Mouse (Mus musculus) left cerebral cortex, adult 2 months (tissue): ENCODE data around the gene Pla2g3. TPM values are rescaled to one million over a fixed set of nuclear protein-coding genes. Genes with fewer than 3 reads are reported as not detected.
A peak's percentile ranks its signal among the peaks of the same experiment; 100 is the strongest.

ENCODE experiments used
- DNase-seq, 2 experiments: peaks; one replicate each; pipeline ENCODE4 v3.0.0; 2021 to 2022; ENCODE audit warnings: low spot score in 2 of 2, mixed read lengths in 1 of 2; ENCODE audit errors: extremely low spot score in 1 of 2
- H3K27ac ChIP-seq: fragments of 200-600 bp; 2 replicates; pipeline ENCODE4 v1.8.1; 2022
- H3K4me3 ChIP-seq: fragments of 200-600 bp; 2 replicates; pipeline ENCODE4 v1.8.1; 2022
- CTCF ChIP-seq: fragments of 200-600 bp; IDR thresholded peaks from 2 replicates; pipeline ENCODE4 v1.8.1; 2022; ENCODE audit warnings: antibody characterized with exemption, mild to moderate bottlenecking, moderate library complexity
- intact Hi-C: fragments of 180-260 bp; cut with DNase I; formaldehyde crosslinking; loops from one replicate; pipeline ENCODE4 v1.15.1; 2025
- total RNA-seq, 2 experiments: library from RNA; stranded (reverse); gene quantifications; 2 replicates each; pipeline ENCODE4 v1.2.3; 2021

The Pla2g3 gene
- total RNA-seq, 2 experiments from 2014 or later, result 3.8 to 4.1 TPM

- no peak for TF ChIP-seq CTCF
These were observed 7.4 kb downstream of the Pla2g3 start for GRCm38 (mm10) chr11:3495496-3495895.

GRCm38 (mm10) chr11:3496756-3497155 is 8.7 kb downstream of the Pla2g3 start:
- H3K4me3 ChIP-seq, result no peak overlapping the region
- TF ChIP-seq CTCF, result no peak
- H3K27ac ChIP-seq, result no peak overlapping the region
- DNase-seq, result no peak
- intact Hi-C loops, result no loop called here

More at GRCm38 (mm10) chr11:3495496-3495895, 7.4 kb downstream of the Pla2g3 start:
- H3K27ac ChIP-seq, result no peak overlapping the region
- intact Hi-C loops, result no loop called here
- DNase-seq, result no peak
- no peak overlapping the region for H3K4me3 ChIP-seq

GRCm38 (mm10) chr11:3497296-3497695 is 9.2 kb downstream of the Pla2g3 start:
- intact Hi-C loops, result no loop called here
- Histone ChIP-seq H3K4me3 (no peak overlapping the region), H3K27ac (no peak overlapping the region)
- no peak for TF ChIP-seq CTCF
- no peak for DNase-seq

GRCm38 (mm10) chr11:3502057-3502456 is 14.0 kb downstream of the Pla2g3 start:
- no peak overlapping the region for H3K27ac ChIP-seq
- TF ChIP-seq CTCF, result no peak
- DNase-seq, result no peak
- H3K4me3 ChIP-seq, result no peak overlapping the region
- intact Hi-C loops, result no loop called here

- DNase-seq, result no peak
These were observed 14.5 kb downstream of the Pla2g3 start for GRCm38 (mm10) chr11:3502459-3503072.

GRCm38 (mm10) chr11:3503755-3504693 is 15.9 kb downstream of the Pla2g3 start:
- intact Hi-C loops, result no loop called here
- no peak for TF ChIP-seq CTCF
- Histone ChIP-seq H3K27ac (peak overlapping the region; percentile 80), H3K4me3 (peak overlapping the region; percentile 79)
- no peak for DNase-seq

More at GRCm38 (mm10) chr11:3502459-3503072, 14.5 kb downstream of the Pla2g3 start:
- intact Hi-C loops, result no loop called here
- no peak overlapping the region for H3K4me3 ChIP-seq
- no peak for TF ChIP-seq CTCF
- H3K27ac ChIP-seq, result no peak overlapping the region

- Histone ChIP-seq H3K4me3 (no peak overlapping the region), H3K27ac (no peak overlapping the region)
- DNase-seq, result no peak
- intact Hi-C loops, result no loop called here
- TF ChIP-seq CTCF, result no peak
These were observed 20.1 kb downstream of the Pla2g3 start for GRCm38 (mm10) chr11:3508226-3508625.

GRCm38 (mm10) chr11:3509181-3510085 is 21.3 kb downstream of the Pla2g3 start:
- DNase-seq, result no peak
- no peak overlapping the region for H3K4me3 ChIP-seq
- H3K27ac ChIP-seq, result no peak overlapping the region; the same call in 1 of the 2 replicates
- no peak for TF ChIP-seq CTCF
- intact Hi-C loops, result no loop called here

DNA sequence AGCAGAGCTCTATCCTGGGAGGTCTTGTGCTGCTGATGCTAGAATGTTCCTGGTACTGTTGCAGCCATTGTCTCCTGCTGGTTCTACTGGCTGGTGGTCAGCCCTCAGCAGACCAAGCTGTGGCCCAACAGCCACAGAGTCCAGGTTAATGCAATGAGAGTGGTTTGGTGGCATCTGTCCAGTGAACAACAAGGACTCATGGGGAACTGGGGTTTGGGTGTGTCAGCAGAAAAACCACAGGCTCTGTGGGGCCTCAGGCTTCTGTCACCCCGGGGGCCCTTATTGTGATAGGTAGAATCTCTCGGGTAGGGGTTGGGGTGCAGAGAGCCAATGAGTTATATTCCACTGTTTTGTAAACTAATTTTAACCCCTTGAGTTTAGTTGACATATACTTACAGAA is 22.2 kb downstream of the Pla2g3 start:
- no peak for DNase-seq
- Histone ChIP-seq H3K27ac (no peak overlapping the region), H3K4me3 (no peak overlapping the region)
- TF ChIP-seq CTCF, result no peak
- intact Hi-C loops, result no loop called here

DNA sequence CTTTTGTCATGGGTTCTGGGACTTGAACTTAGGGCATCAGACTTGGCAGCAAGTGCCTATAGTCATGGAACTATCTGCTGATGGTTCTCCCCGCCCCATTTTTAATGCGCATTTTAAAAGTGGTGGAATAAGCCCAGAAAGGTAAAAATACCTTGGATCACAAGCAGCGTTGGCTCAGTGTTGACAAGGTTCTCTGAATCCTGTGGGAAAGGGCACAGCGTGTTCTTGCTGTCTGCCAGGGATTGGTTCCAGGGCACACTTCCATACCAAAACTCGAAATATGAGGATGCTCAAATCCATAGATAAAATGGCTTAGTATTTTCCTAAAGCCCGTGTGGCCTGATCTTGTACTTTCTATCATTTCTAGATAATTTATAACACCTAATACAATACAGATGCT is 25.2 kb downstream of the Pla2g3 start:
- no peak for TF ChIP-seq CTCF
- DNase-seq, result no peak
- intact Hi-C loops, result no loop called here
- H3K4me3 ChIP-seq, result no peak overlapping the region
- no peak overlapping the region for H3K27ac ChIP-seq

DNA sequence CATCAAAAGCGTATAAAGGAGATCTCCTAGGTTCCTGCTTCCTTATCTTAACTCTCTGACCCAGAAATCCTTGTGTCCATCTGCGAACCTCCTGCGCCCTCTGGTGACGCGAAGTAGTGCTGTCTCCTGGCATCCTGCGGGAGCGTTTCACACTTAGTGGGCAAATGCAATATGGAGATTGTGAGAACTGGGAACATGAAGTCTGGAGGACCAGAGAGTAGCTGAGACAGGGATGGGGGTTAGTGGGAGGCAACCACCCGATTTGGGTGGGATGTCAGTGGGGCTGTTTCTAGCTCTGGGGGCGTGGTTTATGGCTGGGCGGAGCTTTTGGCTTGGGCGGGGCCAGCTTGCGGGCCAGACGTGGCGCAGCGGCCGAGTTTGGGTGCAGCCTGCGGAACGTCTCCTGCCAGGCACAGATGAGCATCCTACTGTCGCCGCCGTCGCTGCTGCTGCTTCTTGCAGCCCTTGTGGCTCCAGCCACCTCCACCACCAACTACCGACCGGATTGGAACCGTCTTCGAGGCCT is 26.5 kb downstream of the Pla2g3 start, which contains the start of gene Selenom:
TSS of gene Selenom (plus strand) at position 156 of the 526 bp plus-strand sequence.
- H3K4me3 ChIP-seq, result peak within 1 kb of the TSS; percentile 58
- peak; percentile 90 for TF ChIP-seq CTCF
- intact Hi-C loops, result loop anchor here (1.0 to 2.0 kb wide), 2 partner anchors 42 to 128 kb away; no protein-coding TSS in a partner anchor
- peak within 1 kb of the TSS; percentile 86 for H3K27ac ChIP-seq
- DNase-seq, result peak; percentile 90 to 92
